Mouse (Mus musculus): ENCODE measurements around the gene Ttc33.
"Not testable (repeated sequence)": the region's sequence is repeated elsewhere in the genome, so short reads cannot be mapped to it uniquely, and the experiment has no call there.

Ttc33 gene

DNA sequence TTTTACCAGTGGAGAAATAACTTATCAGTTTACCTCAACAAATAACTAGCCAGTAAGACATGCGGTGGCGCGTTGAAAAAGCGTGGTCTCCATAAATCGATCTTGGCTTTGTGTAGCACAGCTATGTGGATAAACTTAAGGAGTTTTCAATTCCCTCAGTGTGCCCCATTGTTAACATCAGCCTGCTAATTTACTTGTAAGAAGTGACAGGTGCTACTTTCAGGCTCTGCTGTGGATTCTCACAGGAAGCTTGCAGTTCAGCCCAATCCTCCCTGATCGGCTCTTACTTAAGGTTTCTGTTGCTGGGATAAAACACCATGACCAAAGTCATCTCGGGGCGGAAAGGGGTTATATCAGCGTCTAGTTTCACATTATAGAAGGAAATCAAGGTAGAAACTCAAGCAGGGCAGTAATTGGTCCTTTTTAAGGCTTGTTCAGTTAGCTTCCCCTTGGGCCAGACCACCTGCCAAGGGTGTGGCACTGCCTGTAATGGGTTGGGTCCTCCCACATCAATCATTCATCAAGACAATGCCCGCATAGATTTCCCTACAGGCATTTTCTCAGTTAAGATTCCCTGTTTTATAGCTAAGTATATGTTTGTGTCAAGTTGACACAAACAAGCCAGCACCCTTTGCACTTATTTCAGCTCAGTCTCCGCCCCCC lies 526 bp upstream of the Ttc33 start:
- peak; percentile 11 to 35 for DNase-seq (ENCODE audit: low spot score in 2 of 2)

DNA sequence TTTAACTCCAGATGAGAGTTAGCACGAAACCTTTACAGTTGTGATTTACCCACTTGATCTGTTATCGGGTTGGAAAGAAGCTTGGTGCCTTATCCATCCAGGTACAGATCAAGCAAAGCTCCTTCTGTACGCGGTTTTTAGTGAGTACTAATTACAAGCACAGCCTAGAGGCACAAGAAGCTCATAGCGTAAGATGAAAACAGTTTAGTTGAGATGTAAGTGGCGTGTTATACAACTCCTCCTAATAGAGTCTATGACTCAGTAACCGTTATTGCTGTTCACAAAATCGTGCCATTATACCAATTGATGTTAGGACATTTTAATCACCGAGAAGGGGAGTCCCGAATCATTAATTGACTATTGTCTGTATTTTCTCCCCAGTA lies 959 bp downstream of the Ttc33 start:
- DNase-seq (ENCODE audit: low spot score in 2 of 2), result no peak

DNA sequence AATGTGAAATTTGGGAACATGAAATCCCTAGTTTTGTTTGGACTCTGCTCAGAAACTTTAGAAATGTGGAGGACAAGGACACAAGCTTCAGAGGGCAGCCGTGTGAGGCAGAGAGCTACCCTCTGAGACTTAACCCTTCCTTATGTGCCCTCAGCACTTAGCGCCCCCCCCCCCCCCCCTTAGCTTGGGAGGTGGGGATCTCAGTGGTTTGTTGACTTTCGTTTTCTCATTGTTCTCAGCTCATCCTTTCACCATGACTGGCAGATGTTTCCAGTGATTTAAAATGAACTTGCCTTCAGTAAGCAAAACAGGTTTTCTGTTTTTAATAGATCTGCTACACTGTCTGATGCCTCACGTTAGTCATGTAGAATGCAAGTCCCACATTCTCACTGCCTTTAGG lies 1.8 kb downstream of the Ttc33 start:
- DNase-seq (ENCODE audit: low spot score in 2 of 2), result no peak

DNA sequence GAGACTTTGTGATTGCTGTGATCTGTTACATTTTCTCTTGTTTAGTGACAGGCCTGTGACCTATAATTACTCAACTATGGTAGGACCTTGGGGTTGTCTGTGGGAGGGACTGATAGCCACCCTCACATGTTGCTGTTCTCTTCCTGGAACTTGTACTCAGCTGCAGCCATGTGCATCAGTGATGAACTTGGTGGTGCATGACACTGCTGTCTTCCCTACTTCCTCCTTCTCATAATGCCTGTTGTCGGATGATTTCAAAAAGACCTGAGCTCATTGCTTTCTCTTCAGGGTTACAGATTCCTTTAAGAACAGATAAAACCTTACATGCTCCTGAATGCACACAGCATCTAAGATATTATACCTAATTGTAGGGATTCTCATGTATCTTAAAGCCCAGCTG lies 2.7 kb downstream of the Ttc33 start:
- DNase-seq (ENCODE audit: low spot score in 2 of 2), result no peak

DNA sequence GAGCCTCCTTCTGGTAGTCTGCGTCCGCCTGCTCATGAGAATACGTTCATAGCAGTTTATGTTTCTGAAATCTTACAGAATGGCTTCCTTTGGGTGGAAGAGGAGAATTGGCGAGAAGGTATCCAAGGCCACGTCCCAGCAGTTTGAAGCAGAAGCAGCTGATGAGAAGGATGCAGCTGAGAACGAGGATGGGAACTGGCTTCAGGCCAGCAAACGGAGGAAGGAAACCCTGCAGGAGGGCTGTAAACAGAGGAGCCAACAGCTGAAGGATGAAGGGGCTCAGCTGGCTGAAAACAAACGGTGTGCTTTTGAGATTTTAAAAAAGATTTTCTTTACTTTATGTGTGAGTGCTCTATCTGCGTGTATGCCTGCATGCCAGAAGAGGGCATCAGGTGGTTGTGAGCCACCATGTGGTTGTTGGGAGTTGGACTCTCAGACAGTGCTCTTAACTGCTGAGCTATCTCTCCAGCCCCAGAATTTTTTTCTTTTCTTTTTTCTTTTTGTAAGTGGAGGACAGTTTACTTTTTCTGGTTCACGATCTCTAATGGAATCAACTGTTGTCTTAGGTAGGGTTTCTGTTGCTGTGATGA lies 4.3 kb downstream of the Ttc33 start:
- peak; percentile 5 to 8 for DNase-seq (ENCODE audit: low spot score in 2 of 2)

DNA sequence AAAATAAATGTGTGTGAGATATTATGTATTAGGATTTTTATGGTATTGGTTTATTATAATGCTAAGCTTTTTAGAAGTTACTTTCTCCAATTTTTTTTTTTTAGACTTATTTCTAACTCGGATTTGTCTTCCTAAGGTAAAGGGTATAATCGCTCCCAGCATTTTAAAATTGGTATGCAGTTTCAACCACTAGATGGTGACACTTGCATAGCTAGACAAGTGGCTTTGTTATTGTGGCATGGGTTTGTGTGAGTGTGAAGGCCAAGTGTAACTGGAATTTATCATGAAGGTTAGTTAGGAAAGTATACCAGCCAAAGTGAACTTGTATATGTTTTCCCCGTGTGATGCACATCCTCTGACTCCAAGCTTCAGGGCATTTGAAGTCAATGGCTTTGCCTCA lies 8.5 kb downstream of the Ttc33 start:
- DNase-seq (ENCODE audit: low spot score in 2 of 2), result no peak

DNA sequence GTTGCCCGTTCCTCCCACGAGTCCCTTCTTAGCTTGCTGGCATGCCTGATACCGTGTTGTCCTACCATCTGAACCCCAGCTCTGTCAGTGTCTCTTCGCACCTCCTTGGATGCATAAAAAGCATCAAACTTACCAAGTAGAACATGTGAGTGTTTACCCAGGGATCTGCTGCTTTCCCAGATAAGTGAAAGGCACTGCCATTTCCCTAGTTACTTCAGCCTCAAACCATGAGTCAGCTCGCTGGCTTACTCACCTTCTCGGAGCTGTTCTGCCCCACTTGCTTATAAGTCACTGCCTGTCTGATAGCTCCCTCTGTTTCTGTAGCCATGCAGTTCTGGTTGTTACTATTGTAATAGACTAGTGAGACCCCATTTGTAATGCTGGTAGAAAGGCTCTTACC lies 9.1 kb downstream of the Ttc33 start:
- peak; percentile 11 to 13 for DNase-seq (ENCODE audit: low spot score in 2 of 2)

DNA sequence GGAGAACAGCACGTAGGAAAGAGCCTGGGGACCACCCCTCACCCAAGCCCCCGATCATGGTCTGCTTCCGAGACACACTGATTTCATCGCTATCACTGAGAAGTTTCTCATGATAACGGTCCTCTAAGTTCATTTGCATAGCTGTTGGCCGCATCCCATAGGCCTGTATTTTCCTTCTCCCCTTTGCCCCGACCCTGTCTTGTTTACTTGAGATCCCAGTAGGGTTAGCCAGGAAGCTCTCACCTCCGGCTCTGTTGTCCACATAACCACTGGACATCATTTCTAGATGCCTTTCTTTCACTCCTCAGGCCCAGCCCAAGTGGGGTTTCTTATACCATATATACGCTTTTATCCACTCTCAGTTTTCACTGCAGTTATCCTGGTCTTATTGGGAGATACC lies 9.6 kb downstream of the Ttc33 start:
- DNase-seq (ENCODE audit: low spot score in 2 of 2), result no peak

DNA sequence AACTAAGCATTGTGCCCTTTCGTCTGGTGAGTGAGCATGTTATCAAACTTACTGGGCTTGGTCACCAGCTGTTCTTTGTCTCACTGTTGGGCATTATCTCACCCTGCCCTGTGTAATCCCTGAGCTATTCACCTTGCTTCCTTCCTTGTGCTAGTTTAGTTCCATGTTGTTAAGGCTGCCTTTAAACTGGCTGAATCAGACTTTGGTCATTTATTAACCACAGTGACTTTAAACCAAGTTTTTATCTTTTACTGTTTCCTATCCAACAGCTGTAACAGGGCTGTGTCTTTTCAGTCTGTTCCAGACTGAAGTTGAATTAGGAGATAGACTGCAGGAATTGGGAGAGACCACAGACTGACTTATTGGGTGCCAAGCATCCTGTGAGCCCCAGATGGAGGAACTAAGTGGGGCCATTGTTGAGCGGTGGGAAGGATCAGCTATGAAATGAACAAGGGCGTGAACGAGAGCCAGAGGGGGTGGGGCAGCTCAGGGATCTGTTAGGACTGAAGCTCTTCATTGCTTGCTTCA lies 10.7 kb downstream of the Ttc33 start:
- no peak for DNase-seq (ENCODE audit: low spot score in 2 of 2)

DNA sequence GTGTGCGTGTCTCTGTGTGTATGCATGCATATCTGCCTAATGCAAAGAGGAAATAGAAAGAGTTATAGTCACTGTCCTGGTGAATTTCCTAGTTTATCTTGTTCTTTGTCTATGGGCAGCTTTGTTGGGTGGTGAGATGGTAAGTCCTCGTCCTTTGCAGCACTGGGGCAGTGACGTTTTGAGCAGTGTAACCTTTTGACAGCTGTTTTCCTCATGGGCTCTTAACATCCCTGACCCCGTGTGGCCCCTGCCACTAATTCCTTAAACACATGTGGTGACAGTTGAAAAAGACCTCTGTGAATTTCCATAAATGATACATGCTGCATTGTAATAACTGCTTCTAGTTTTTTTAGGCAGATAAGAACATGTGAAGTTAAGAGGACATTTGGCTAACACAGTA lies 11.4 kb downstream of the Ttc33 start:
- no peak for DNase-seq (ENCODE audit: low spot score in 2 of 2)

DNA sequence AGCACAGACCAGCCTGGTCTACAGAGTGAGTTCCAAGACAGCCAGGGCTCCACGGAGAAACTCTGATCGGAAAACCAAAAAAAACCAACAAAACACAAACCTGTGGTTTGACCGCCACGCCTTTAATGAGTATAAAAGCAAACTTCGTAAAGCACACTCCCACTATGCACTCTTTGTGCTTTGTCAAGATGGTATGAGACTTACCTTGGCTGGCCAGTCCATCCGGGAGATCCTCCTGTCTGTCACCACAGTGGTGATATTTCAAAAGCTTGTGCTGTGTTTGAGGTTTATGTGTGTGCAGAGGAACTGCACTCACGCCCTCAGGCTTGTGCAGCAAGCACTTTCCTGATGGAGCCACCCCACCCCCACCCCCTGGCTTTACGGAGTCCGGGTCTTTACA lies 19.9 kb downstream of the Ttc33 start:
- DNase-seq (ENCODE audit: low spot score in 2 of 2), result no peak

DNA sequence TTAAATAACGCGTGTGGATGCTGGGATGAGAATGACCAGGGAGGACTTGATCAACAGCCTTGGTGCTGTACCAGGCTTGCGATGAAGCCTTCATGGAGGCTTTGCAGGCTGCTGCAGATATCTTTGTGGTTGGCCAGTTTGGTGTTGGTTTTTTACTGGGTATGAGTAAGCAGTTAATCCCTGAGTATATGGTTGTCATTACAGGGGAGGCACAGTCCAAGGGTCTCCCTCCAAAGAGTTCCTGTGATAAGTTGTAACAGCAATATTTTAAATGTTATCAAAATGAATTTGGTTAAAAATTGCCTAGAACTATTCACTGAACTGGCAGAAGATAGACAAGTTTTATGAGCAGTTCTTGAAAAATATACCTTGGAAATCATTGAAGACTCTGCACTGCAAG lies 23.8 kb downstream of the Ttc33 start:
- no peak for DNase-seq (ENCODE audit: low spot score in 2 of 2)

DNA sequence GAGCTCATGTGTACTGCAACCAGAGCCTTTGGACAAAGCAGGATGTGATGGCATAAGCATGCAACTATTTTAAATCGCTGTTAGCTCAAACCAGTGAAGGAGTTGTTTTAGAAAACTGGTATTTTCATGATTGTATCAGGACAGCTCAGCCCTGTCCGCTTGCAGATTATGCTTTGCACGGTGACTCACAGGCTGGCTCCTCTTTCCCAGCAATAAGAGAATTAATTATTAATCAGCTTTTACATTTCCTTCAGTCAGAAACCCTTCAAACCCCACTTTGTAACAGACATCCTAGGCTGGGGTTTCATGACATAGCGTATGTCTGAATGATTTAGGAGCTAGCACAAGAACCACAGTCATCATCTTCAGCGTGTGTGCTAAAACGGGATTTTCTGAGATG lies 35.2 kb downstream of the Ttc33 start:
- DNase-seq (ENCODE audit: low spot score in 2 of 2), result no peak

DNA sequence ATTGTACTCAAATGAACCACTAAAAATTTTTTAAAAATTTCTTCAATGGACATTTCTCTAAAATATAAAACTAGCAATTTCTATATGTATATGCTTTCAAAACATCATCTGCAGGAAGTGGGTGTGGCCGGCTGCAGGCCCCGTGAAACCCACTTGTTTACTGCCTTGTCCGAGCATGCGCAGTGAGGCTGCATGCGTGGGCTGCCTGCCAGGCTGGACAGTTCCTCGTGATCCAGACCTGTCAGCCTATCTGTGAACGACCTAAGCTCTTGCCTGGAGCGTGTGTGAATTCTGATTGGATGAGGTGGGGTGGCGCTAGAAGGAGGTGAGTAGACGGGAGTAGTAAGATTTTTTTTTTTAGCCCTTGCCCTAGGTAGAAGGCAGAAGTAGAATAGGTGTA lies 45.4 kb downstream of the Ttc33 start:
- not testable (repeated sequence) for DNase-seq (ENCODE audit: low spot score in 2 of 2)

DNA sequence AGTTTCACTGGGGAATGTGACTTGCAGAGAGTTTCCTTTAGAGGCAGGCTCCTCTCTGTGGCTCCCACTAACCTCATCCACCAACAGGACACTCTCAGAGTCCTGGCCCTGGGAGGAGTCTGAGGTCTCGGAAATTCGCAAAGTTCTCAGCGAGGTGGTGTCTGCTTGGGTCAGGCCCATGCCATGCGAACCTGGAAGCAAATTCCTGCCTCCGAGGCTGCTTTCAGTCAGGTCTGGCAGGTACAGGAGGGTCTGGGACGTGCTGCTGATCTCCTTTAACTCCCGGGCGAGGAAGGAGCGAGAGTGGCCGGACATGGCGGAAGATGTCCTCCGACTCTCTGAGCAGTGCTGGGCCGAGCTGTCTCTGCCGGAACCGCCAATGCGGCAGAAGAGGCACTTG lies 49.3 kb downstream of the Ttc33 start:
- DNase-seq (ENCODE audit: low spot score in 2 of 2), result no peak

DNA sequence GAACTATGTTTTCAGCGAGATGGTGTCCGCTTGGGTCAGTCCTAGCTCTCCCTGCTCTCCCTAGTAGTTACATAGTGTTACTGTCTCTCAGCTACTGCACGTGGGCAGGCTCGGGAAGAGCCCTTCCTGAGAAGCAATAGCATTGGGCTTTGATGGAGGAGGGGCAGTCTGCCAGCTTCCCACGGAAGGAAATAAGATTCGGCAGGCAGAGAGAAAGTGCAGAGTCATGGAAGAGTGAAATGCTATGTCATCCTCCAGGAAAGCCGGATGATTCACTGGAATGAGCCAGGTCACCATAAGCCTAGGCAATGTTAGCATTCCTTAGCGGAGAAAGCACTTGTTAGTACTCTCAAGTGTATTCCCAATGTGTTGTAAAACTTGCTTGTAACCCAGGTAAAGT lies 50.2 kb downstream of the Ttc33 start:
- DNase-seq (ENCODE audit: low spot score in 2 of 2), result peak; percentile 48 to 58

DNA sequence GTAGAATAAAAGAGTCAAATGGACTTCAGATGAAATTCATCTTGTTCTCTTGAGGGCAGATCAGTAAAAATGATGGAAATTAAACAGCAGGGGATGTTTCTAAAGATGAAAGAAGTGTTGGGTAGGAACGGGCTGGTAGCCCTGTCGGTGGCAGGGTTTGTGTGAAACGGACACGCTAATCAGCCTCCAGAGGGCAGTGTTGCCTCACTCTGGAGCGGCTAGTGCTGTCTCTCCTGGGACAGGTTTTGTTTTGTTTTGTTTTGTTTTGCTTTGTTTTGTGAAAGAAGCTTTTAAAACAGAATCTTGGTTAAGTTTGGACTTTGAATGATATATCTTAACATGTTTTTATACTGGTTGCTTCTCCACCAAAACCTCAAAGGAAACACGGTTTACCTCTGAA lies 51.2 kb downstream of the Ttc33 start:
- DNase-seq (ENCODE audit: low spot score in 2 of 2), result peak; percentile 70 to 75

DNA sequence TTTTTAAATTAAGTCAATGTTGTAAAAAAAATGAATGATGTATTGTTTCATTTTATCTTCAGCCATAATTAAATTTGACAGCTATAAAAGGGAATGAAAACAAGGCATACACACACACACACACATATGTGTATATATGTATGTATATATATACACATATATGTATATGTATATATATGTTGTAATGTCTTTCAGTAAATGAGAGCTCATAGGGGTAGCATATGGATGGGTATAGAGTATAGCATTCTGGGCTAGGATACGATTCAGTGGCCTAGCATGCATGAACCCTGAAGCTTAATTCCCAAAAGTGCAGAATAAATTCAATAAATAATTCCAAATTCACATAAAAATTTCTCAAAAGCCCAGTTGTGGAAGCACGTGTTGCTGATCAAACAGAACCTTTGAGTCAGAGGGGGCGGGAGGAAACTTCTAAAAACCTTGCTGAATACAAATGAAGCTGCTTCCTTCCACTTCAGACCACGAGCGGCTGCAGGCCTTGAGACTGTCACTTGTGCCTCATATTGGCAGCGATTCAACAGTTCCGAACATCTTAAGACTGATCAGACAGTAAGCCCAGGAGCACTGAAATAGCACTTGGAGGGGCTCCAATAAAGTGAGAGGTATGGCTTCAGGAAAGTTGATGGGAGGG lies 51.8 kb downstream of the Ttc33 start:
- no peak for DNase-seq (ENCODE audit: low spot score in 2 of 2)

DNA sequence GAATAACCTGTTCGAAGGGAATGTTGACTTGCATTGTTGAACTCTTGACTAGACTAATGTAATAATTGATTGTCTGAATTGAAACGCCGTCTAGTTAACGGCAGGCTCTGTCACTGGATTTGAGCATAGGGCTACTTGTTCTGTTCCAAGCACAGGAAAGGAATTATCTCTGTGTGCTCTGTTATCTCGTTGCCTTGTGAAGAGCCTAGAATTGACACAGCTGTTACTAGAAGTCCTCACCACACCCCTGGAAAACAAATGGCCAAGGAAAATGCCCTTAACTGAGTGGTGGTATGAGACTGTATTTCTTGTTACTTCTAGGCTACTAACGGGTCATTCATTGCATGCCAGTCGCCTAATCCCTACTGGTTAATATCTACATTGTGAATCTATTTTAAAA lies 52.7 kb downstream of the Ttc33 start:
- DNase-seq (ENCODE audit: low spot score in 2 of 2), result no peak

DNA sequence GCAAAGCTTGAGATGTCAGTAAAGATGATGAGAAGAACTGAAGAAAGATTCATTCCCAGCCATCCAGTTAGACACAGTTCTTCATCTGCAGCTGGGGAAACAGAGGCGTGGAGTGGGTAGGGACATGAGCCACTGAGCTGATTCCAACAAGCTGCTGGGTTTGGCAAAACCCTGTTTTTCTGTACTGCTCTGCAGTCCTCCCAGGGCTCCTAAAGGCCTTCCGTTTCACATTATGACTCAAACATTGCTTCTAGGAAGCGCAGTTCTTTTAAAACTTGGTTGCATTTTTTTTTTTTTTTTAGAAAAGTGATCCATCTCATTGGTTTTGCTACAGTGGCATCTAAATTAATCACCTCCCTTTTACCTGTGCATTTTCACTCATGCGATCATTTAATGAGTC lies 53.2 kb downstream of the Ttc33 start:
- DNase-seq (ENCODE audit: low spot score in 2 of 2), result no peak

DNA sequence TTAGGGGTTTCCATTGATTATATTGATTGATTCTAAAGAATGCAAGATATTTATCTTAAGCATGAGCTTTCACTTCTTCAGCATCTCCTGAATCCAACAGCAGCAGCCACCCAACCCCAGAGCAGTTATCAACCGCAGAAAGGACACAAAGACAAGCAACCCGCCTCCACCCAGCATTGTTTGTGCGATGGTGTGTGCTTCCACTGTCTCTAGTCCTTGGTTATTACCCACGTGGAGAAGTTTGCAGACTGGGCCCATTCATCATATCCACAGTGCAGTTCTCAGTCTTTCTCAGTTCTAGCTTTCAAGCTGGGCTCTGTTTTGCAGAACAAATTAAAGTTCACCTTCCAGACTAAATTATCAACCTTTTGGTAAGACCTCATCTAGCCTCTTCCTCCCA lies 54.0 kb downstream of the Ttc33 start:
- DNase-seq (ENCODE audit: low spot score in 2 of 2), result no peak

DNA sequence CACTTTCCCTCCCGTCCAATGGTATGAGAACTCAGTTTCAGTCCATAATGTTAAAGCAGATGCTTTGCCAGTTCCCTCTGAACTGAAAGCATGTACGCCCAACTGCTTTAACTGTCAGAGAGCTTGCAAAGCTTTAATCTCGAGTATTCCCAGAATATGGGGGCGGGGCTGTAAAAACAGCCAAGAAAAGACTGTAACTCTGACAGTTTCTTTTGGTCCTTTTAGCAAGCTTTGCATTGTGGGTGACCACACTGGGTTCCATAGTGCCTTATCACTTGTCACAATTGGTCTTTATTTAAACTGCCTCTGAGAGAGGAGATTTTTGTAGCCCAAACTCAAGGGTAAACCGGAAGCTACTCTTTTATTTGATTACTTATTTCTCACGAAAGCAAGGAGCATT lies 54.6 kb downstream of the Ttc33 start:
- DNase-seq (ENCODE audit: low spot score in 2 of 2), result no peak

DNA sequence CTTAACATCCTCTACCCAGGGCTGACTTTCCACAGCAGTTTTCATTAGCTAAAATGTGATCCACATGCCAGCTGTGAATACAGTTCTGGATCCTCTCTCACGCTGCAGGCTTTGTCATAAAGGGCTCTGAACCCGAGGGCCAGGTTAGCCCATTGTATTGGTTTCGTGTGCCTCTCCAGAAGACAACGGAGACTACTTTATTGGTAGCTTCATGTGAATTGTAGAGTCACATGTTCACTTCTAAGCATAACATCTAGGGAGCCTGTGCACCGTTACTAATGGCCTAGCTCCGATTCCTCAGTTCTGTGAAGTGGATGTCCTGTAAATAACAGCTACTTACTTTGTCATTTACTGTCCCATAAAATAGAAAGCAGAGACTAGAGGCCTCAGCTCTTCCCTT lies 55.0 kb downstream of the Ttc33 start:
- no peak for DNase-seq (ENCODE audit: low spot score in 2 of 2)

All from frontal cortex, postnatal 36 days (tissue).